Mouse (Mus musculus): ENCODE data around the gene Fam13c. TPM values are rescaled to one million over a fixed set of nuclear protein-coding genes. Genes with fewer than 3 reads are reported as not detected.

The Fam13c gene
- polyA plus RNA-seq, 1 experiment from 2014 or later = 5.5 TPM

DNA sequence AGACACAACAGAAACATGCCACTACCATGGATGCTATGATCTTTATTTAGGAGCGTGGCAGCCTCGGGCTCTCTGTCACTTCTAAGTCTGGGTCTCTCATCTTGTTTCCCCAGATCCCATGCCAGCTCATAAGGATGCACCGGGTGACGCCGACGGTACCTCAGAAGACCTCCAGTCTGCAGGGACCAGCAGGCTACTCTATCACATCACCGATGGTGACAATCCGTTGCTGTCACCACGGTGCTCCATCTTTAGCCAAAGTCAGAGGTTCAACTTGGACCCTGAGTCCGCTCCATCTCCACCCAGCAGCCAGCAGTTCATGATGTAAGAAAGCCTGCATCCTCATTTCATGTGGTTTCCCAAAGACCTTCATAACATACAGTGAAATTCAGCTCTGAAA lies 94.3 kb downstream of the Fam13c start:
- Histone ChIP-seq H3K27me3 (ENCODE audit: insufficient read depth, low read length) (no peaks in the 10 kb centered on the region), H3K4me1 (replicated peaks; ENCODE audit: insufficient read depth, low read length) (no peaks in the 10 kb centered on the region), H3K36me3 (ENCODE audit: insufficient read depth, low read length) (no peaks in the 10 kb centered on the region), H3K4me2 (ENCODE audit: low read length) (no peak overlapping the region), H3K27ac (no peak overlapping the region), H3K4me3 (replicated peaks; ENCODE audit: low read depth, low read length) (no peak overlapping the region), H3K9me3 (replicated peaks; ENCODE audit: low read length) (no peaks in the 10 kb centered on the region), H3K9ac (ENCODE audit: low read depth, low read length) (no peak overlapping the region)
- ATAC-seq (replicated peaks; ENCODE audit: low FRiP score, low read depth) (no peak), DNase-seq (ENCODE audit: low spot score) (no peak)
- TF ChIP-seq CTCF (IDR thresholded peaks at IDR 0.05; ENCODE audit: low read depth) = no peak
- 92% methylated on average over 10 of the region's 10 CpGs for WGBS

DNA sequence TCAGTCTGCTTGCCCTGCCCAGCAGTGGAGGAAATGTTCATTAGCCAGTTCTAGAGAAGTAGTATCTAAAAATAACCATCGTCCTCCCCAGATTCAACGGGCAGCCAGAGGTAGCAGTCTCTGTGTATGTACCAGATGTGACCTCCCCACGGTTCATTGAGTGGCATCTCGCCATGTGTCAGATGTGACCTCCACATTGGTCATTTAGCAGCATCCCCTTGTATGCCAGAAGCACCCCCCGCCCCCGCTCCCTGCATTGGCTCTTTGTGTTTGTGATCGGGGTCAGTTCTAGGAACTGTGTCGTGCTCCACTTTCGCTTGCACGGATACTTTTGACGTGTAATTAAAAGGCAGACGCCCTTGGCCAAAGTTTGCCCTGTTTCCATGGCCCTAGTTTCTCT lies 95.1 kb downstream of the Fam13c start:
- no peaks in the 10 kb centered on the region for H3K4me1 ChIP-seq (replicated peaks; ENCODE audit: insufficient read depth, low read length)
- 73% methylated on average over 12 of the region's 12 CpGs for WGBS
- no peaks in the 10 kb centered on the region for H3K36me3 ChIP-seq (ENCODE audit: insufficient read depth, low read length)
- no peak for ATAC-seq (replicated peaks; ENCODE audit: low FRiP score, low read depth)
- no peak overlapping the region for H3K4me3 ChIP-seq (replicated peaks; ENCODE audit: low read depth, low read length)
- TF ChIP-seq CTCF (IDR thresholded peaks at IDR 0.05; ENCODE audit: low read depth) = no peak
- H3K9ac ChIP-seq (ENCODE audit: low read depth, low read length) = no peak overlapping the region
- no peak overlapping the region for H3K27ac ChIP-seq
- H3K9me3 ChIP-seq (replicated peaks; ENCODE audit: low read length) = no peaks in the 10 kb centered on the region
- H3K27me3 ChIP-seq (ENCODE audit: insufficient read depth, low read length) = no peaks in the 10 kb centered on the region
- DNase-seq (ENCODE audit: low spot score) = no peak
- H3K4me2 ChIP-seq (ENCODE audit: low read length) = no peak overlapping the region

DNA sequence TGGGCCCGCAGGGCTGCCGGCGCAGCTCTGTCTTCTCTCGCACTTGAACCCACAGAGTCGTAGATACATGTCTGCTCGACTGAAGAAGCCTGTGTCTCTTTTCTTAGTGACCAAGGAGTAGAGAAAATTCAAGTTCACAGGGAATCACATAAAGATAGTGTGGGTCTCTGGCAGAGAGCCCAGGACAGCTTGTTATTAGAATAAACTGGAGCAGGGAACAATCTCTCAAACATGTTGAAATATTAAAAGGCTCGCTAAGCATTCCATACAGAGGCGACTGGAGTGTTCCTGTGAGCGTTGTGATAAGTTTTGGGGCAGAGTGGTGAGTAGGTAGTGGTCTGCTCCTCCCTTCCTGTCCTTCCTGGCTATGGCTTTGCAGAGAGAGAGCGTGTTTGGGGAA lies 97.4 kb downstream of the Fam13c start:
- ATAC-seq (replicated peaks; ENCODE audit: low FRiP score, low read depth) (no peak), DNase-seq (ENCODE audit: low spot score) (peak; percentile 10)
- TF ChIP-seq CTCF (IDR thresholded peaks at IDR 0.05; ENCODE audit: low read depth) = no peak
- Histone ChIP-seq H3K9ac (ENCODE audit: low read depth, low read length) (no peak overlapping the region), H3K4me1 (replicated peaks; ENCODE audit: insufficient read depth, low read length) (no peaks in the 10 kb centered on the region), H3K27ac (no peak overlapping the region), H3K36me3 (ENCODE audit: insufficient read depth, low read length) (no peaks in the 10 kb centered on the region), H3K27me3 (ENCODE audit: insufficient read depth, low read length) (no peaks in the 10 kb centered on the region), H3K9me3 (replicated peaks; ENCODE audit: low read length) (no peaks in the 10 kb centered on the region), H3K4me3 (replicated peaks; ENCODE audit: low read depth, low read length) (no peak overlapping the region), H3K4me2 (ENCODE audit: low read length) (no peak overlapping the region)
- WGBS = 83% methylated on average over 10 of the region's 10 CpGs

DNA sequence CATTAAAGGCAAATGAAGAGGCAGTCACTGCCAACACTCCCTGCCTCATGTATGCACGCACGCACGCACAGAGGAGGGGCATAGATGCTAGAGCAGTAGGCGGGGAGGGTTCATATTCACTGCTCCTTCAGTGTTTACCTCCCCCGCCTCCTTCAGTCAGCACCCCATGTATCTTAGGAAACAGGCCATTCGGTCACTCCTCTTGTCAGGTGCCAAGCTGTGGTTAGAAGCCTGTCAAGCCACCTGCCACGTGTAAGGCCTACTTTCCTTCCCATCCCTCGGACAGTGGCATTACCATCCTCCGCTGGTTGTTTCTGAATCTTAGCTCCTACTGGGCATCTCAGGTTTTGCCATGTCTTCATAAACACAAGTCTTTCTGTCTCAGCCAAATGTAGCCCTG lies 99.0 kb downstream of the Fam13c start:
- no peaks in the 10 kb centered on the region for H3K4me1 ChIP-seq (replicated peaks; ENCODE audit: insufficient read depth, low read length)
- H3K9me3 ChIP-seq (replicated peaks; ENCODE audit: low read length) = no peaks in the 10 kb centered on the region
- no peak for TF ChIP-seq CTCF (IDR thresholded peaks at IDR 0.05; ENCODE audit: low read depth)
- no peak overlapping the region for H3K4me3 ChIP-seq (replicated peaks; ENCODE audit: low read depth, low read length)
- no peaks in the 10 kb centered on the region for H3K27me3 ChIP-seq (ENCODE audit: insufficient read depth, low read length)
- no peak for DNase-seq (ENCODE audit: low spot score)
- no peak overlapping the region for H3K27ac ChIP-seq
- ATAC-seq (replicated peaks; ENCODE audit: low FRiP score, low read depth) = no peak
- no peaks in the 10 kb centered on the region for H3K36me3 ChIP-seq (ENCODE audit: insufficient read depth, low read length)
- H3K9ac ChIP-seq (ENCODE audit: low read depth, low read length) = no peak overlapping the region
- 89% methylated on average over 9 of the region's 9 CpGs for WGBS
- H3K4me2 ChIP-seq (ENCODE audit: low read length) = no peak overlapping the region

DNA sequence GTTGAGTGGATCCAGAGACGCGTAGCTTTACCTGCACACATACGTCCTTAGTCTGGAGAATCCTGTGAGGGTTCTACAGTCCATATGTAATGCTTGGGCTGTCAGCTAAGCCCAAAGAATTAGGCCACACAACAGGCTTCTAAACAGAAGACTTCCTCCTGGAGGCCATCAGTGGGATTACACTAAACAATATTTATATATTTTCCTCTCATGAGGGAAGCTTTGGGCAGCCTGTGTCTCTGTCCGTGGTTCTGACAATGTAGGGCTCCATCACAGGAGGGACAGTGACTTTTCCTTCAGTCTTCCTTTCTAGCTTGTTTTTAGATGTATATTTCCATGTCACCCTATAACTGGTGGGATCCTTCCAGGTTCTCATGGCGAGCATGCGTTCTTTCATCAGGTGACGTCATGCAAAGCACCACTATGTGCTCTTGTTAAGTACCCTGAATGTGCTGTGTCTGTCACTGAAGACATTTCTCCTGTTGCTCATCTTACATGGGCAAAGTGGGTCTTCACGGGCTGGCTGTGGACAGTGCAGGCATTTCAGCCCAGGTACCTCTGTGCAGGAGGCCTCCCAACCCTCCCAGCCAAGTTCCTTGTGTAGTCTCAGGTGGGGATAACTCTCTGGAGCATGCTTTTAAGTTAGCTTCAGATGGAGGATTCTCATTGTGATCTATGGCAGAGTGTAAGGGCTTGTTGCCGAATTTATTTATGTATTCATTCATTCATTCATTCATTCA lies 100.3 kb downstream of the Fam13c start:
- Histone ChIP-seq H3K9me3 (replicated peaks; ENCODE audit: low read length) (no peaks in the 10 kb centered on the region), H3K4me1 (replicated peaks; ENCODE audit: insufficient read depth, low read length) (no peaks in the 10 kb centered on the region), H3K36me3 (ENCODE audit: insufficient read depth, low read length) (no peaks in the 10 kb centered on the region), H3K9ac (ENCODE audit: low read depth, low read length) (no peak overlapping the region), H3K4me3 (replicated peaks; ENCODE audit: low read depth, low read length) (no peak overlapping the region), H3K4me2 (ENCODE audit: low read length) (no peak overlapping the region), H3K27me3 (ENCODE audit: insufficient read depth, low read length) (no peaks in the 10 kb centered on the region), H3K27ac (no peak overlapping the region)
- DNase-seq (ENCODE audit: low spot score) (peak; percentile 84), ATAC-seq (replicated peaks; ENCODE audit: low FRiP score, low read depth) (no peak)
- TF ChIP-seq CTCF (IDR thresholded peaks at IDR 0.05; ENCODE audit: low read depth) = peak; percentile 75
- 86% methylated on average over 9 of the region's 9 CpGs for WGBS

DNA sequence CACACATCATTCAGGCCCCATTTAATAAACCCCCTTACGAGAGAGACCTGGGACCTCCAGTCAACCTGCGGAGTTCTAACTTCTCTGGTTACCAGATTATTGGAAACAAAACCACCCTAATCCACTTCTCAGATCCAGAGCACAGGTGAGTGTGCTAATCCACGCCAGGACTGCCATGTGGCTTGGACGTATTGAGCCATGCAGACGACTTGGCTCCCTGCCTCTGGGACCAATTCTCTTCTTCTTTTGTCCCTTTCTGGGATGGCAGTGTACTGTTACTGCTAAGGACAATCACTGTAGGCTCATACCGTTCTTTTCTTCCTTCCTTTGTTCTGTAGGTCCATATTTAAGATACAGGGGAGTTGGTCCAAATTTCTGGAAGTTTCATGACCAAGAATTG lies 102.6 kb downstream of the Fam13c start:
- no peak for DNase-seq (ENCODE audit: low spot score)
- H3K4me2 ChIP-seq (ENCODE audit: low read length) = no peak overlapping the region
- WGBS = 91% methylated on average over 6 of the region's 6 CpGs
- H3K9ac ChIP-seq (ENCODE audit: low read depth, low read length) = no peak overlapping the region
- no peak for ATAC-seq (replicated peaks; ENCODE audit: low FRiP score, low read depth)
- H3K9me3 ChIP-seq (replicated peaks; ENCODE audit: low read length) = no peaks in the 10 kb centered on the region
- no peak overlapping the region for H3K27ac ChIP-seq
- H3K36me3 ChIP-seq (ENCODE audit: insufficient read depth, low read length) = no peaks in the 10 kb centered on the region
- no peaks in the 10 kb centered on the region for H3K4me1 ChIP-seq (replicated peaks; ENCODE audit: insufficient read depth, low read length)
- H3K4me3 ChIP-seq (replicated peaks; ENCODE audit: low read depth, low read length) = no peak overlapping the region
- H3K27me3 ChIP-seq (ENCODE audit: insufficient read depth, low read length) = no peaks in the 10 kb centered on the region
- no peak for TF ChIP-seq CTCF (IDR thresholded peaks at IDR 0.05; ENCODE audit: low read depth)

DNA sequence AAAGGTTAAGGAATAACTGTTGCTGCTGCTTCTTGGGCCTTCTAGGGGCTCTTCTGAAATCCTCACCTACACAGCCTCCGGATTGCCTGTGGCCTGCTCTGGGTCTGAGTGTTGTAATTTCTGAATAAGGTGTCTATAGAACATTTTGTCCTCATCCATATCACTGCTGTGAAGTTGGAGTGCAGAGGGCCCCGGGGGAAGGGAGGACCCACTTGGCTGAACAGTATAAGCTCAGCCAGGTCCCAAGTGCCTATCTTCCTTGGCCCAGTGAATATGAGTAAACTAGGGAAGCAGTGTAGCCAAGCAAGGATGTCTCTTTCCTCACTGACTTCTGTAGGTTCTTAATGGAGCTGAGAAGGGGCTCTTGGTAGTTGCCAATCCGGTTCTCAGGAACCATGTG lies 112.2 kb downstream of the Fam13c start:
- H3K4me2 ChIP-seq (ENCODE audit: low read length) = no peak overlapping the region
- WGBS = 88% methylated on average over 3 of the region's 3 CpGs
- no peak overlapping the region for H3K9ac ChIP-seq (ENCODE audit: low read depth, low read length)
- no peaks in the 10 kb centered on the region for H3K4me1 ChIP-seq (replicated peaks; ENCODE audit: insufficient read depth, low read length)
- no peak for DNase-seq (ENCODE audit: low spot score)
- peaks cover 8% of the 10 kb centered on the region; the same call in 1 of the 2 replicates for H3K36me3 ChIP-seq (ENCODE audit: insufficient read depth, low read length)
- H3K27me3 ChIP-seq (ENCODE audit: insufficient read depth, low read length) = no peaks in the 10 kb centered on the region
- no peak for ATAC-seq (replicated peaks; ENCODE audit: low FRiP score, low read depth)
- H3K27ac ChIP-seq = no peak overlapping the region
- no peak for TF ChIP-seq CTCF (IDR thresholded peaks at IDR 0.05; ENCODE audit: low read depth)
- H3K4me3 ChIP-seq (replicated peaks; ENCODE audit: low read depth, low read length) = no peak overlapping the region
- no peaks in the 10 kb centered on the region for H3K9me3 ChIP-seq (replicated peaks; ENCODE audit: low read length)

Measured in kidney, postnatal 0 days (tissue).